Mouse (Mus musculus): ENCODE measurements around the gene Gm17617. TPM values are rescaled to one million over a fixed set of nuclear protein-coding genes. Genes with fewer than 3 reads are reported as not detected.

The Gm17617 gene
- polyA plus RNA-seq, 1 experiment = not detected

DNA sequence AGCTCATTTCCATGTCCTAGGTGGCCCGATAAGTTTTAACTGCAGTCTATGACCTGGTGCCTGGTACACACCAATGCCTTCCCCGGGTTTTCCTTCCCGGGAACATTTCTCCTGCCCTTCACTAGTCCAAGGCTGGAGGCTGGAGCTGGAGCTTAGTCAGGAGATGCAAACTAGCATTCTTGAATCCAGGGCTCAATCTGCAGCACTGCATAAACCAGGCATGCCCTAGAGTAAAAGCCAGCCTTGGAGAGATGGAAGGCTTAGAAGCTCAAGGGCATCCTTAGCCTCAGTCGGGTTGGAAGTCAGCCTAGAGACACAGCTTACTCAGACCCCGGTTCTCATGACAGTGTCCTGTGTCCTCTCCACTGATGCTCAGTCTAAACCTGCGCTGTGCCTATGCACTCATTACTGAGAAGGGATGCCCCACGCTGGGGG, 39.0 kb upstream of the Gm17617 start:
- Histone ChIP-seq H3K4me1 (ENCODE audit: control insufficient read depth, insufficient read depth, low read length) (no peaks in the 10 kb centered on the region; the same call in 1 of the 2 replicates), H3K4me3 (replicated peaks; ENCODE audit: control insufficient read depth, low read depth, low read length) (no peak overlapping the region), H3K27ac (ENCODE audit: control insufficient read depth, insufficient read depth, low read depth, low read length, poor library complexity) (no peak overlapping the region)
- 43% methylated on average over 7 of the region's 7 CpGs for WGBS
- TF ChIP-seq CTCF (IDR thresholded peaks at IDR 0.05; ENCODE audit: control insufficient read depth, insufficient read depth, low read length) (no peak), POLR2A (IDR thresholded peaks at IDR 0.05; ENCODE audit: borderline replicate concordance, control insufficient read depth, low read depth, low read length) (no peak)

DNA sequence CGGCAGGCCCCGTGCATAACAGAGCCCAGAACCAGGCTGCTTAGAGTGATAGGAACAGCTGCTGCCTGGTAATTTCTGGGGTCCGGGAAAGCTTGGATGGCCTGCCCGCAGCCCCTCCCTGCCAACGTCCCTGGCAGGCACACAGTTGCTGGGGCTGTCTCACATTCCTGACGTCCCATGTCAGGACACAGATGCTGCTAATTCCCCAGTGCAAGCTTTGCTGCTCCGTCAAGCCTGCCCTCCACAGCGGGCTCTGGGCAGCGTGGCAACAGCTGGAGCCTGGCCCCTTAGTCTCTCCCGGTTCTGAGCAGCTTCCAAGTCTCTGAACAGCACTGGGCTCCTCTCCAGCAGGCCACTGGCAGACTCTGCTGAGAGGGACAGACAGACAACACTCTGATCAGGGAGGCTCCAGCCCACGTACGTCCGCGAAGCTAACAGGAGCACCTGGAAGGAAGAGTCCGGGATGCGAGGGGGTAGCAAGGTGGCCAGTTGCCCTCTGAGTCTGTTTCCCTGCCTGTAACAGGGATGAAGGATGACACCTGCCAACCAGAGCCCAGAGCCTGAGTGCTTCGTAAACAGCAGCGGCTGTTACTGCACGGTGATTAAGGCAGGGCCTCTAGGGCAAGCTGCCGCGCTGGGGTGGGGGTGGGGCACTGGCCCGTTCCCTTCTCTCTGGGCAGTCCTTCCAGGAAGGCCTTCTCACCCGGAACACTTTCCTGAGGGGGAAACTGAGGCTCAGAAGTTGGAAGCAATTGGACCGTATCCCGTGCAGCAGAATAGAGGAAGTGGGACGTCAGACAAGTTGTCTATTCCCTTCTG, 38.4 kb upstream of the Gm17617 start:
- 42% methylated on average over 26 of the region's 26 CpGs for WGBS
- Histone ChIP-seq H3K27ac (ENCODE audit: control insufficient read depth, insufficient read depth, low read depth, low read length, poor library complexity) (no peak overlapping the region), H3K4me3 (replicated peaks; ENCODE audit: control insufficient read depth, low read depth, low read length) (no peak overlapping the region), H3K4me1 (ENCODE audit: control insufficient read depth, insufficient read depth, low read length) (no peaks in the 10 kb centered on the region; the same call in 1 of the 2 replicates)
- TF ChIP-seq POLR2A (IDR thresholded peaks at IDR 0.05; ENCODE audit: borderline replicate concordance, control insufficient read depth, low read depth, low read length) = no peak
- TF ChIP-seq CTCF (IDR thresholded peaks at IDR 0.05; ENCODE audit: control insufficient read depth, insufficient read depth, low read length) = no peak

DNA sequence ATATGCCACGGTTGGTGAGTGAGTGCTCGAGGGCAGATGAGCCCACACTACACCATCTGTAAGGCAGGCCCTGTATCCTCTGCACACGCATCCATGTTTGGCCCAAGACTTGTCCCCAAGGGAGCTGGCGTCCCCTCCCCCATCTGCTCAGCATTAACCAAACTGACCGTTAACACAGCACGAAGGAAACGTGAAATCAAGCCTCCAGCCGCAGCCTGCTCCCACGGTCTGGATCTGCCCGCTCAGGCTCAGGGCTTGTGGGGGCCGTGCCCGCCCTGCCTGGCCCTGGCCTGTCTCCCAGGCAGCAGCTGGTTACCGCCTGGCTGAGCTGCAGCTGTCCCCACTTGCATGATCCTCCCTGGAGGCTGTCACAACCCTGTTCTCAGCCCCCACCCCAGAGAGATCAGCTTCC, 35.6 kb upstream of the Gm17617 start:
- 75% methylated on average over 13 of the region's 13 CpGs for WGBS

DNA sequence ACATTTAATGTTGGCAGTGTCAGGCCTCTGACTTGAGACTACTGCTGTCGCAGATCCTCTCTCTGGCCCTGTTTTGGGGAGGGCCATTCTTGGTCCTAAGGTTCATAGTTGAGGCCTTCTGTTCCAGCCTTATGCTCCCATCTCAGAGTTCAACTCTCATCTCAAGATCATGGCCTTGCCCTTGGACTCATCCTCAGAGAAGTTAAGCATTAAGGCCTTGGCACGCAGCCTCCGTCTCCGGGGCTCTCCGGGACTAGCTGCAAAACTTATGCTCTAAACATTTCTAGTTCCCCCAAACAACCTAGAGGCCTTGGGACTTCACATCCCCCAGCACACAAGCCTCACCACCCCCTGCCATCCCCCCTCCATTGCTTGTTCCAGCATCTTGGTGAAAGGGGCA, 34.9 kb upstream of the Gm17617 start:
- WGBS = 90% methylated on average over 5 of the region's 5 CpGs
- no peak overlapping the region for H3K4me3 ChIP-seq (replicated peaks; ENCODE audit: control insufficient read depth, low read depth, low read length)
- H3K27ac ChIP-seq (ENCODE audit: control insufficient read depth, insufficient read depth, low read depth, low read length, poor library complexity) = no peak overlapping the region
- no peaks in the 10 kb centered on the region; the same call in 1 of the 2 replicates for H3K4me1 ChIP-seq (ENCODE audit: control insufficient read depth, insufficient read depth, low read length)
- TF ChIP-seq POLR2A (IDR thresholded peaks at IDR 0.05; ENCODE audit: borderline replicate concordance, control insufficient read depth, low read depth, low read length) (no peak), CTCF (IDR thresholded peaks at IDR 0.05; ENCODE audit: control insufficient read depth, insufficient read depth, low read length) (no peak)

More for the DNA sequence above, 35.6 kb upstream of the Gm17617 start:
- H3K4me1 ChIP-seq (ENCODE audit: control insufficient read depth, insufficient read depth, low read length) = no peaks in the 10 kb centered on the region; the same call in 1 of the 2 replicates
- no peak overlapping the region for H3K27ac ChIP-seq (ENCODE audit: control insufficient read depth, insufficient read depth, low read depth, low read length, poor library complexity)
- no peak overlapping the region for H3K4me3 ChIP-seq (replicated peaks; ENCODE audit: control insufficient read depth, low read depth, low read length)
- TF ChIP-seq CTCF (IDR thresholded peaks at IDR 0.05; ENCODE audit: control insufficient read depth, insufficient read depth, low read length) (no peak), POLR2A (IDR thresholded peaks at IDR 0.05; ENCODE audit: borderline replicate concordance, control insufficient read depth, low read depth, low read length) (no peak)

DNA sequence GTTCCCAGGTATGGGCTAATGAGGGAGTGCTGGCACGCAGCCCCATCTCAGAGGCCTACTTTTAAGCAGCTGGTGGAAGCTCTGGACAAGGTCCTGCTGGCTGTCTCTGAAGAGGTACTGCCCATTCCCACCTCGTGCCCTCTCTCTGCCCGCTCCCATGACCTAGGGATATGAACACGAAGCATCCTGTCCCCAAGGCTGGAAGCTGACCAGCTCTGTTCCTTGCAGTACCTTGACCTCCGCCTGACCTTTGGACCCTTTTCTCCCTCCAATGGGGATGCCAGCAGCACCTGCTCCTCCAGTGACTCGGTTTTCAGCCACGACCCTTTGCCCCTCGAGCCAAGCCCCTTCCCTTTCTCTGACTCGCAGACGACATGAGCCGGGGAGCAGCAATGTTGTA, 34.5 kb upstream of the Gm17617 start:
- WGBS = 84% methylated on average over 11 of the region's 11 CpGs
- Histone ChIP-seq H3K27ac (ENCODE audit: control insufficient read depth, insufficient read depth, low read depth, low read length, poor library complexity) (no peak overlapping the region), H3K4me1 (ENCODE audit: control insufficient read depth, insufficient read depth, low read length) (no peaks in the 10 kb centered on the region; the same call in 1 of the 2 replicates), H3K4me3 (replicated peaks; ENCODE audit: control insufficient read depth, low read depth, low read length) (no peak overlapping the region)
- no peak for TF ChIP-seq CTCF (IDR thresholded peaks at IDR 0.05; ENCODE audit: control insufficient read depth, insufficient read depth, low read length)
- no peak for TF ChIP-seq POLR2A (IDR thresholded peaks at IDR 0.05; ENCODE audit: borderline replicate concordance, control insufficient read depth, low read depth, low read length)

DNA sequence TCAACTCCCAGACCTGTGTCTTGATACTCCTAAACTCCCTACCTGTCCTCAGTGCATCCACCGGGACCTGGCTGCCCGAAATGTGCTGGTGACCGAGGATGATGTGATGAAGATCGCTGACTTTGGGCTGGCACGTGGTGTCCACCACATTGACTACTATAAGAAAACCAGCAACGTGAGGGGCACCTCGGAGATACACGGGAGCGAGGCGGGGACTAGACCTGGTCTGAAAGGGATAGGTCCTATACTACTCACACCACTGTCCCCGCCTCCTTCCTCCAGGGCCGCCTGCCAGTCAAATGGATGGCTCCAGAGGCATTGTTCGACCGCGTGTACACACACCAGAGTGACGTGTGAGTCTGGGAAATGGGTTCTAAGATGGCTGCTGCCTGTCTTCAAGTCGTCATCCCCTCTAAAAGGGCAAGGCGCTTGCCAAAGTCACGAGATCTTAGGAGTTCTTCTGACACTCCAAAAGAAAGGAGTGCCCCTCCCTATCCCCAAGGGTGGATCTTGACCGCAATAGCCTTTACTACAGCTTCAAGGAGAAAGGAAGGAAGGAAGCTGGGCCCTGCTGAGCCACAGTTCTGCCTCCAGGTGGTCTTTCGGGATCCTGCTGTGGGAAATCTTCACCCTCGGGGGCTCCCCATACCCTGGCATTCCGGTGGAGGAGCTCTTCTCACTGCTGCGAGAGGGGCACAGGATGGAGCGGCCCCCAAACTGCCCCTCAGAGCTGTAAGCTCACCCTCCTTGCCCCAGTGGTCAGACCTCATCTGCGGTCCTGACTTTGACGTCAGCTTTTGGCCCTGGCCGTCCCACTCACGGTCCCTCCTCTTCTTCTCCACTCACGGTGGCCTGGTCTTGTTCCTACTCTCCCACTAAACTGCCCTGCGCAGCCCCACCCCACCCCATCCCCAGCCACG, 33.7 kb upstream of the Gm17617 start:
- H3K4me1 ChIP-seq (ENCODE audit: control insufficient read depth, insufficient read depth, low read length) = no peaks in the 10 kb centered on the region; the same call in 1 of the 2 replicates
- WGBS = 82% methylated on average over 32 of the region's 32 CpGs
- no peak overlapping the region for H3K27ac ChIP-seq (ENCODE audit: control insufficient read depth, insufficient read depth, low read depth, low read length, poor library complexity)
- TF ChIP-seq CTCF (IDR thresholded peaks at IDR 0.05; ENCODE audit: control insufficient read depth, insufficient read depth, low read length) (no peak), POLR2A (IDR thresholded peaks at IDR 0.05; ENCODE audit: borderline replicate concordance, control insufficient read depth, low read depth, low read length) (no peak)
- no peak overlapping the region for H3K4me3 ChIP-seq (replicated peaks; ENCODE audit: control insufficient read depth, low read depth, low read length)

DNA sequence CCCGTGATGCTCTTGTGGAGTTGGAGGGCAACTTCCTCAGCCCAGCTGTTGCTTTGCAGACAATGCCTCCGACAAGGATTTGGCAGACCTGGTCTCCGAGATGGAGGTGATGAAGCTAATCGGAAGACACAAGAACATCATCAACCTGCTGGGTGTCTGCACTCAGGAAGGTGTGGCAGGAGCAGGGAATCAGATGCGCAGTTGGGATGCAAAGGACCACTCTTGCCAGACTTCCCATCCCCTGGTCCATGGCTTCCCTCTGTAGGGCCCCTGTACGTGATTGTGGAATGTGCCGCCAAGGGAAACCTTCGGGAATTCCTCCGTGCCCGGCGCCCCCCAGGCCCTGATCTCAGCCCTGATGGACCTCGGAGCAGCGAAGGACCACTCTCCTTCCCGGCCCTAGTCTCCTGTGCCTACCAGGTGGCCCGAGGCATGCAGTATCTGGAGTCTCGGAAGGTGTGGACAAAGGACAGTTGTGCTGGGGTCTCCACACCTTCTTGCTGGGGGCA, 32.5 kb upstream of the Gm17617 start:
- WGBS = 87% methylated on average over 16 of the region's 16 CpGs
- H3K4me1 ChIP-seq (ENCODE audit: control insufficient read depth, insufficient read depth, low read length) = no peaks in the 10 kb centered on the region
- H3K4me3 ChIP-seq (replicated peaks; ENCODE audit: control insufficient read depth, low read depth, low read length) = no peak overlapping the region
- H3K27ac ChIP-seq (ENCODE audit: control insufficient read depth, insufficient read depth, low read depth, low read length, poor library complexity) = no peak overlapping the region
- TF ChIP-seq CTCF (IDR thresholded peaks at IDR 0.05; ENCODE audit: control insufficient read depth, insufficient read depth, low read length) (no peak), POLR2A (IDR thresholded peaks at IDR 0.05; ENCODE audit: borderline replicate concordance, control insufficient read depth, low read depth, low read length) (no peak)

DNA sequence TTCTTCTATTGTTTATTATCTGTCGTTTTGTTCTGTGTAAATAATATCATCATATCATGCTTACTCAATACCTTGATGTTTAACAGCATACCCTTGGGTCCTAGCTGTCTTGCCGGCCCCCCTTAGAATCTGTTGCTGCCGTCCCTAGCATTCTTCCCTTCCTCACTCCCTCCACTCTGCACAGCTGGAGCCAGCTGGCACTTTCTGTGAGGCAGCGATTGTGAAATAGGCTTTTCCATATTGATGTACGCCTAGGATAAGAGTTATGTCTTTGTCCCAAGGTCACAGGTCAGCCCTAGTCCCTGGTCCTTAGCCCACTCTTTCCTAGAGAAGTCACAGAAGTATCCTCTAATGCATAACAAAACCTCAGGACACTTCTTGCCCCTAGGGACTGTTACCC, 30.2 kb upstream of the Gm17617 start:
- TF ChIP-seq POLR2A (IDR thresholded peaks at IDR 0.05; ENCODE audit: borderline replicate concordance, control insufficient read depth, low read depth, low read length) (no peak), CTCF (IDR thresholded peaks at IDR 0.05; ENCODE audit: control insufficient read depth, insufficient read depth, low read length) (no peak)
- whole genome bisulfite sequencing = 72% methylated on average over 5 of the region's 5 CpGs
- H3K4me3 ChIP-seq (replicated peaks; ENCODE audit: control insufficient read depth, low read depth, low read length) = no peak overlapping the region
- H3K4me1 ChIP-seq (ENCODE audit: control insufficient read depth, insufficient read depth, low read length) = no peaks in the 10 kb centered on the region
- no peak overlapping the region for H3K27ac ChIP-seq (ENCODE audit: control insufficient read depth, insufficient read depth, low read depth, low read length, poor library complexity)

Data from bone marrow, adult 2 months (tissue).